Mouse (Mus musculus): ENCODE measurements around the gene Ctxn1.

- TF ChIP-seq CTCF (IDR thresholded peaks at IDR 0.05; ENCODE audit: low read depth) (no peak), EP300 (IDR thresholded peaks at IDR 0.05; ENCODE audit: low read depth) (no peak)
These were observed 396 bp downstream of the Ctxn1 start for GRCm38 (mm10) chr8:4258678-4259077.
